Mouse (Mus musculus) kidney, postnatal 14 days (tissue): ENCODE data around the gene Skp1a.
"Not testable (repeated sequence)": the region's sequence is repeated elsewhere in the genome, so short reads cannot be mapped to it uniquely, and the experiment has no call there.

ENCODE experiments used
- DNase-seq: peaks from one replicate; pipeline ENCODE4 v3.0.0; 2022; ENCODE audit warnings: mixed read lengths

Gene Skp1a

DNA sequence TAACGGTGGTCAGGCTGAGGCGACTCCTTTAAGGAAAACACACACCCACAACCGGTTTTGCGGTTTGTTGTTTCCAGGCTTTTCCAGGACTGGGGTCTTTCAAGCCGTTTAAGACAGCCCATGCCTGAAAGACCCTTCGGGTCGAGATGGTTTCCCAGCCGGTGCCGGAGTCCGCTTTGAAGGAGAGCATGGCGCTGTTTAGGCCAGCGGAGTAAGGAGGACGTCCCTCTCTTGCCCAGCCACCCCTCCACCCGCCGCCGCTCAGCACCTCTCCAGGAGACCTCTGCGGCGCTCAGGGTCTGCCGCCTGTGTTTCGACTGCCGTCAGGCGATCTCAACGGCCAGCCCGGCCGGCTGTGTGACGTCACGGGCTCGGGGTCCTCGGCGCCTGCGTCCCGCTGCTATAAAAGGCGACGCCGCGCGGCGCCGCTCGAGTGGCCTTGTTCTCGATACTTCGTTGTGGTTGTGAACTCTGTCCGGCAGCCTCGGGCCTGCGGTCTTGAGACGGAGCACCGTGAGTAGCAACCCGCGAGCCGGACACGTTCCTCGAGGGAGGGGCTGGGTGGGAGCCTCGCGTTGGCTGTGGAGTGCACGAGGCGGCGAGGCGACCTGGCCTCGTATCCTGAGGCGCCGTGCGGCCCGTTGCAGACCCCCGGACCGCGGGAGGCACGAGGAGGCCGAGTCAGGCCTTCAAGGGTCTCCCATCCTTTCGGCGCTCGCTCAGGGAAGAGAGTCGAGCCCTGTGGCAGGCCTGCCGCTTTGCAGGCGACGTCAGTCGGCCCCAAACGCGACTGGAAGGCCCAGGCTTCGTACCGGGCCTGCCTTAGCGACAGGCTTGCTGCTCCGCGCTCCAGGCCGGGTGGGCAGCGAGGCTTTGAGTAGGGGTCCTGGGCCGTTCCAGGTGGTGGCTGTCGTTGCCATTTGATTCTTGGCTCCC is at the start of gene Skp1a:
Skp1a (plus strand) TSS at position 390 of the 936 bp plus-strand sequence.
- DNase-seq, result peak; percentile 95

DNA sequence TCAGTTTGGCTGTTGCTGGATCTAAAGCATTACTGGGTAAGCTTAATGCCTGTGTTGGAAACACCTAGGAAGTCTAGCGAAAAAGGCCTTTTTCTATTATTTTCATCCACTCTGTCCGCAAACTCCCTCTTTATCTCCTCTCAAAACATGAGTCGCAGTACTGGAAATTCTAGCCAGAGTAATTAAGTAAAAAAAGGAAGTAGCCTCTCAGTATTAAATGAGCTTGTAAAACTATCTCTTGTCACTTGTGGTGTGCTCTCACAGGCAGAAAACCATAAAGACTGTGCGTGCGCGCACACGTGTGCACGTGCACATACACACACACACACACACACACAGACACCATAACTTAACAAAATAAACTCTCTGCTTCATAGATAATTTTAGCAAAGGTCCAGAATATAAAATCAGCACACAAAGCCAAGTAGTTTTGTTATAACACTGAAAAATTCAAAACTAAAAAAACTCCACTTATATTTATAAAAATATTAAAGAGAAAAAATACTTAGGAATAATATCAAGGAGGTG is 35.2 kb upstream of the Skp1a start:
- DNase-seq, result not testable (repeated sequence)

DNA sequence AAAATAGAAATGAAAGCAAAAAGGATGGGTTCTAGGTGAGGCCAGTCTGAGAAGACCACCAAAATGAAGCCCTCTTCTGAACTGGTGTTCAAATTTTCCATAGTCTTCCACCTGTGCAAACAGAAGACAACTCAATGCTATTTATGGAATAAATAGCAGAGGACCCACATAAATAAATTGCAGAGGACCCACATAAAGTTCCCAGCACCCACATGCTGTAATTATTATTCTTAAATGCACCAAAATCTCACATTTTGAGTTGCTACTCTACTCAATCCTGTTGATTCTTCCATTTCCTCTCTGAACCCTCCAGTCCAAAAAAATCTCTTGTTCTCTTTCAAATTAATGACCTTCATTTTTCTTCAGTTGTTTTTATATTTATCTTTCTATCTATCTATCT is 17.9 kb upstream of the Skp1a start, which contains the start of gene Olfr1371:
Olfr1371 (minus strand) TSS at position 101 of the 400 bp plus-strand sequence.
- DNase-seq, result no peak

DNA sequence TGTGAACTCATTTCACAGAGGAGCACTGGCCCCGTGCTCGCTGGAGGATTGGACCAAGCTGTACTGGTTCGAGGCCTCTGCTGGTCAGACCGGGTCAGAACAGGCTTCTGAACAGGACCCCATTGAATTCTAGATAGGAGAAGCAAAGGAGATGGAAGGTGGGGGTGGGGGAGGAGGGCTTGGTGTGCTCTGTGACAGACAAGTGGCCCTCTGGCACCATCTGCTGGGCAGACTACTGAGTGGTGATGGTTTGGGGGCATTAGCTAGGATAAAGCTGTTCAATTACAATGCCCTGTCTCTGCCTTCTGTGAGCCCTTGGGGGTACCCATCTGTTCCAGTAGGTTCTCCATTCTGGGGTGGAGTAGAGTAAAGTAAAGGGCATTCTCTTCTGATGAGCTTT is 11.5 kb upstream of the Skp1a start:
- peak; percentile 79 for DNase-seq

DNA sequence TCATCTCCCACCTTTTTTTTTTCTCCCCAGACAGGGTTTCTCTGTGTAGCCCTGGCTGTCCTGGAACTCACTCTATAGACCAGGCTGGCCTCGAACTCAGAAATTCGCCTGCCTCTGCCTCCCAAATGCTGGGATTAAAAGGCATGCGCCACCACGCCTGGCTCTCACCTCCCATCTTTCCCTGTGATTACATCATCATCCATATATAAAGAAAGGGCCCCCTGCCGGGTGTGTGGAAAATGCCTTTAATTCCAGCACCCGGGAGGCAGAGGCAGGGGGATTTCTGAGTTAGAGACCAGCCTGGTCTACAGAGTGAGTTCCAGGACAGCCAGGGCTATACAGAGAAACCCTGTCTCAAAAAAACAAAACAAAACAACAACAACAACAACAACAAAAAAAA is 9.9 kb upstream of the Skp1a start:
- not testable (repeated sequence) for DNase-seq

DNA sequence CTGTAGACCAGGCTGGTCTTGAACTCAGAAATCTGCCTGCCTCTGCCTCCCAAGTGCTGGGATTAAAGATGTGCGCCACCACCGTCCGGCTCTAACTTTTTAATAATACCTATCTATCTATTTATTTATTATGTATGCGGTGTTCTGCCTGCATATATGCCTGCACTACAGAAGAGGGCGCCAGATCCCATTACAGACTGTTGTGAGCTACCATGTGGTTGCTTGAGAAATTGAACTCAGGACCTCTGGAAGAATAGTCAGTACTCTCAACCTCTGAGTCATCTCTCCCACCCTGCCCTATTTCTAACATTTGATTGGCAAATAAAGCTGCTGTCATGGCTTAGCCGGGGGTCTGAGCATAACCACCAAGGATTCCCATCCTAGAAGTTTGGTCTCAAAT is 8.9 kb upstream of the Skp1a start:
- no peak for DNase-seq

DNA sequence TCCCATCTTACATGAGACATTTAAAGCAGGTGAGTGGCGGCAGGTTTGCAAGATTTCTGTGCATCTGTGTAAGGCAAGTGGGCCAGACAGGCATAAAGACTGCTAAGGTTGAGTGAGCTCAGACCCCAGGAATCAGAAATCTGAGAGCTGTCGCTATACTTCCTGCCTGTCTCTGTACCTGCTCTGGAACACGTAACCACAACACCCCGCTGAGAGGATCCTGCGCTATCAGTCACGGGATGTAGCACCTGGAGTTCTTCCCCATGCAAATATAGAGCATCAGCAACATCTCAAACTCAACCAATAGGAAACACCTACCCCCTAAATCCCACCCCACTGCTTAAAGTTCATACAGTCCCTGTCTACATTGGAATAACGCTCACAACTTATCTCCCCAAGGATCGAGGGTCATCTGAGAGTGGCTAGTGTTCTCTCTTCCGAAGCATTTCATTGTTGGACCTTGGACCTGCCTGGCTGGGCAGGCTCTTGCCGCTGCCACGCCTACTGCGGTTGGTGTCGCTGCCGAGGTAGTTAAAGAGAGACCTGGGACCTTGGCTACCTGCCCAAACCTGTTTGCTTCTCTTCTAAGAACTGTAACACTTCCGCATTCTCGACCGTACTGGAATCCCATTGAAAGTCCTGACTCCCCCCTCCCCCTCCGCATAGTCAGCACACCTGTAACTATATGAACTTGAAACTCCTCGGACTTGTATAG is 7.7 kb upstream of the Skp1a start:
- peak; percentile 96 for DNase-seq

DNA sequence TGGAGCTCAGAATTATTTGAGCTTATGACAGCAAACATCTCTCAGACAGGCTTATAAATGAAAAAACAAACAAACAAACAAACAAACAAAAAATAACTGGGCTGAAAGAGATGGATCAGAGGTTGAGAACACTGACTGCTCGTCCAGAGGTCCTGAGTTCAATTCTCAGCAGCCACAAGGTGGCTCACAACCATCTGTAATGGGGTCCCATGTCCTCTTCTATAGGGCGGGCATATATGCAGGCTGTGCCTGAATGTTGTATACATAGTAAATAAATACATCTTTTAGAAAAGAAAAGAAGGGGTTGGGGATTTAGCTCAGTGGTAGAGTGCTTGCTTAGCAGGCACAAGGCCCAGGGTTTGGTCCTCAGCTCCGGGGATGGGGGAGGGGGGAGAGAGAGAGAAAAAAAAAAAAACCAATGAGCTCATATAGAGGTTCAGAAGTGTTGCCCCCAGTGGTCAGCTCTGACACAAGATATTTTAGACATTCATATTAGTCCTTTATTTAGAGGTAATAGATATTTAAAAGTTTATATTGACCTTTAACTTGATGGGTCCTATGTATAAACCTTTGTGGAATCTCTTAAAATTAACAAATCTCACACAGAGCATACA is 5.7 kb upstream of the Skp1a start:
- no peak for DNase-seq

DNA sequence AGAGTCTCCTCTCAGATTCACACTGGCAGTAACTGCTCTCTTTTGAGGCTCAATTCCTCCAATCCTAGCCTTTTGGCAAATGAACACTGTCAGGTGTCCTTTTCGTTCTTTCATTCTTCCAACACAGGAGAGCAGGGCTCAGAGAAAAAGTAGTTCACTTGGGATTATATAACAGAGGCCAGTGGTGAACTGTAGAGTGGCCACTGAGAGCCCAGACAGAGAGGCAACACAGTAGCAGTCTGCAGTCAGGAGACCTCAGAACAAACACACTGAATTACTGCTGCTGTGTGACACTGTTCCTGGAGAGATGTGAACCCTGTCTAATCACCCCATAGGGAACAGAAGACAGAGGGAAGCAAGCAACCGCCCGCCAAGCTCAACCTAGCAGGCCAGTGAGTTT is 4.7 kb upstream of the Skp1a start:
- no peak for DNase-seq

DNA sequence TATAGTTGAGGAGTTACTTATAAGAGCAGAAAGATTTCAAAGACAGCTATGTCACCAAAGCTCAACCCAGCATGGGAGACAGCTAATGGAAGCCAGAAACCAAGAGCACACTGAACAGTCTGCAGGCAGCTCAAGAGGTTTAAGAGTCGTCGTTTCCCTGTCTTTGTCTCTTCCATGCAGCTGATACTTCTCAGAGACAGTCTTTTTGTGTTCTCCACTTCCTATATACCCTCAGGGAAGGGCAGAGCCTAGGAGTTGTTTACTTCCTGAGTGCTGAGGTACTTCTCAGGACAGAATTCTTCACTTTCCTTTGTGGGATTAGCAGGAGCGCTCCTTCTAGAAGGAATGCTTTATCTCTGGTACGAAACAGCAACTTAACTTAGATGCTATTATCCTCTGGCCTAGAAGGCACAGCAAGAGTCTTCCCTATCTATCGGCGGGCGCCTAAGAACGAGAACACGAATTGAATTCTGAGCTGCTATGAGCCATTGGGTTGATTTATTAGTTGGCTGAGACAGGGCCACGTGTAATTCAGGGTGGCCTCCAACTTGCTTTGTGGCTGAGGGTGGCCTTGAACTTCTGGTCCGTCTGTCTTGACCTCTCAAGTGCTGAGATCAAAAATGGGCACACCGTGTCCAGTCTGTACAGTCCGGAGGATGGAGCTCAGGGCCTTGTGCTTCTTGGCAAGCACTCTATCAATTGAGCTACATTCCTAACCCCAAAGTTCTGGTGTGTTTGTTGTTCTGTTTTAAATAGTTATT is 4.1 kb upstream of the Skp1a start:
- no peak for DNase-seq

DNA sequence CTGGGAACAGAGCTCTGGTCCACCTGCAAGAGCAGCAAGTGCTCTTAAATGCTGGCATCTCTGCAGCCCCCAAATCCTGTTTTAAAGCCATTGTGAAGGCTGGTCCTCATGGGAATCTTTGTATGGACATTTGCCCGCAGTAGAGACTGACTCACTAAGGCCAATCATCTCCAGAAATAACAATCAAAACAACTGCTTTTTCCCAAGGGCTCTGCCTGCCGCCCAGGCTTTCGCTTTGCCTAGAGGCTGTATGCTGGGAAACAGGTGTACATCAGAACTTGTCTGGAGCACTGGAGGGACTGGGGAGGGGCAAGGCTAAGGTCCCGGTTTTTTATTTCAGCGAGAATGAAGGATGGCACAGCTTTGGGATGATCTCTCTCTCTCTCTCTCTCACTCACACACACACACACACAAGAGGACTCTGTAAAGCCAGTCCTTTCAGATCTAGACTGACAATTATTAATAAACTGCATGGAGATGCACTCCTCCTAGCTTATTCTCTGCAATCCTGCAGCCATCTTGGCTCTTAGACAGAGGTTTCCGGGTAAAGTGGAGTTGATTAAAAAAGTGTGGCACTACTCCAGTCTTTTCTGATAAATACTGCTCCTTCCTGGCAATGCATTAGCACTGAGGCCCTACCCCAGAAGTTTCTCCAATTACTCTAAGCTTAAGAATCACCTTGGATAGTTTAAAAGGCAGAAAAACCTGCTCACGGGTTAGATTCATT is 2.9 kb upstream of the Skp1a start:
- DNase-seq, result no peak

DNA sequence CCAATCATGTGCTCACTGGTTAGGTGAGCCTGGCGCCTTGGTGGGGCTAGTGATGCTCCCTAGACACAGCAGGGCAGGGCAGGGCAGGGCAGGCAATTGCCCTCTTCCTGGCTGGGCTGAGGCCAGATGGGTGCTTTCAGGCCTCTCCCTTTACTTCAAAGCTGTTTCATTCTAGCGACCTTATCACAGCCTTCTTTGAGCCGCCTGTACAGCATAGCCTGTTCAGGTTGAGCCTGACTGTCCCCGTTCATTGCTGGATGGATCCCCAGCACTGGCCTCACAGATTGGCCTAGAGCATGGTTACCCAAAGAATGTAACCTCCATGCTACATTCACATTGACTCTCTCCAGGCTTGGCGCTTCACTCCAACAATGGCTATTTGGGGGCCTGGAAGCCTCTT is 1.1 kb upstream of the Skp1a start:
- no peak for DNase-seq

DNA sequence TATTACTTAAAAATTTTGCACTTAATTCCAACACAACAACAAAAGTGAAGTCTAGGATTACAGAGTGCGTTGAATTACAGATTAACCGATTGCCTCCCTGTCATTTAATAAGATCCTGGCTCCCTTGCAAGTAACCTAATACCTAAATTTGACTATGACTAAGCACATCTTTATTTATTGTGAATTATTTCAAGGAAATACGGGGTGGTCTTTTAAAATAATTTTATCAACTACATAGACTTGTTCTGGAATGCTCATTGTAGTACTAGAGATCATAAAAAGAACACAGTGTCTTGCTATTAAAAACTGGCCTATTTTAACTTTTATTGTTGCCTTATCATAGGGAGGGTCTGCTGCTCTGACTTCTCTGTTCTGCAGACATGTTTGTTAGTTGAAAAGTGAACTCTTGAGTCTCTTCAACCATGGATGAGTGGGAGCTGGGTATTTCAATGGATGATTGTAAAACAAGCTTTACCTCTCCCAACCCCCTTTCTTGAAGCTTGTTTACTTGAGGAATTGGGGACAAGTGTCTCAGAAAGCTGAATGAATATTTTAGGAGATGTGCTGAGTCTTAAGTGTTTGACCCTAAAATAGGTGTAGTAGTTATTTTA is 1.4 kb downstream of the Skp1a start:
- no peak for DNase-seq

DNA sequence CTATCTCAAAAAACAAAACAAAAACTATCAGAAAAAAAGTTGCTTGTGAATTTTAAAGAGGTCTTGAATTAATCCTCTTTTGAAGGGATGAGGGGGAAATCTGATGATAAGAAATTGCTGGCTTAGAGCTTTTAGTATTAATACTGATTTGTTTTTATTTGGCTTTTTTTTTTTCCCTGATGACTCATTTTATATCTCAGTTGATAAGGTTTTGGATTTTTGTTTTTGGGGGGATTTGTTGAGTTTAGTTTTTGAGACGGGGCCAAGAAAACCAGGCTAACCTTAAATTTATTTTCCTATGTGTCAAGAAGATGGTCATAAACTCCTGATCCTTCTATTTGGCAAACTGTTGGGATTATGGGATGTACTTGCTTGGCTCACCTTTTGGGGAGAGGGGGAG is 2.1 kb downstream of the Skp1a start:
- no peak for DNase-seq

DNA sequence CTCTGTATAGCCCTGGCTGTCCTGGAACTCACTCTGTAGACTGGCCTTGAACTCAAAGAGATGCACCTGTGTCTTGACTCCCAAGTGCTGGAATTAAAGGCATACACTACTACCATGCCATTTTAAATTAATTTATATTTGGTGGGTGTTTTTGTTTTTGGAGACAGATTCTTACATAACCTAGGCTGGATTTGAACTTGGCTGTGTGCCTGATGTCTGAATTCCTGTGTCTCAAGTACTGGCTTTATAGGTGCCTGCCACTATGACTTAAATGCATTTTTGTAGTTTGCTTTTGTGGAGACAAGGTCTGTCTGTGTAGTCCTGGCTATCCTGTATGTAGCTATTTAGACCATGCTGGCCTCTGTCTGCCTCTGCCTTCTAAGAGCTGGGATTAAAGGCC is 2.7 kb downstream of the Skp1a start:
- no peak for DNase-seq

DNA sequence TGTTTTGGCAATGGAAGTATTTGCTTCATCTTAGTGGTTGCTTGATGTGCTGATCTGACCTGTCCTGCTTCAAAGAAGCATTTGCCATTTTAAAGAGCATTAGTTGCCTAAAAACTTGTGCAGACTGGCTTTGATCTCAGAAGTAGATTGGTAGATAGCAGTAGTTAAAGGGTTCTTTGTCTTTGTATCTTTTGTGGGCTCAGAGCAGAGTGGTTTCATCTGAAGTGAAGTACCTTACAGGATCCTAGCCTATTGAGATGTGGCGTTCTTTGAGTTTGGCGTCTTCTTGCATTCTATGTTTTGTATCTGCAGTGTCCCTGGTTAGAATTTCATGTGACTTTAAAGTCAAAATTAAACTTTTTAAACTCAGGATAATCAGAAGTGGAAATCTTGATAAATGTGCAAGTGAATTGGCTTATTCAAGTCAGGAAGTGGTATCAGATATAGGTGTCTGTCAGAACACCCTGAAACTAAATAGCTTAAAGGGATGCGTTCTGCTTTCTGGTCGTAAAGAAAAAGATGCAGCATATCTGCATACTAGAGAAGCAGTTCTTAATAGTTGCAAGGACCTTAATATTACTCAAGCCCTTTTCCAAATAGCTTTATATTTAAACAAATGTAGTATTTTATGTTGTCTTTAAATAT is 9.2 kb downstream of the Skp1a start:
- no peak for DNase-seq

DNA sequence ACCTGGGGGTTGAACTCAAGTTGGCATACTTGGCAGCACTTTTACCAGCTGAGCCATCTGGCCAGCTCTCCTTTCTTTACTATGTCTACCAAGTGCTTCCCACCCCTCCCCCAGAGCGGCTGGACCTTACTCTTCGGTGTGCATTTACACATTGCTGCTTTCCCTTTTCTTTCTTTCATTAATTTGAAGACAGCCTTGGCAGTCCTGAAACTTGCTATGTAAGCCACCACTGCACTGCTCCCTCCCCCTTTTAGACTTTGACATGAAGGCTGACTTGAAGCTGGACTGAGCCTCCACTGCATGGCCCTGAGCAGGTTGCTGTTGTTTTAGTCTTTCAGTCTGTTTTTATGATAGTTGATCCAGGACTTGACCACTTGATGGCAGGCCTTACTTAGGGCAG is 17.7 kb downstream of the Skp1a start:
- DNase-seq, result peak; percentile 76

DNA sequence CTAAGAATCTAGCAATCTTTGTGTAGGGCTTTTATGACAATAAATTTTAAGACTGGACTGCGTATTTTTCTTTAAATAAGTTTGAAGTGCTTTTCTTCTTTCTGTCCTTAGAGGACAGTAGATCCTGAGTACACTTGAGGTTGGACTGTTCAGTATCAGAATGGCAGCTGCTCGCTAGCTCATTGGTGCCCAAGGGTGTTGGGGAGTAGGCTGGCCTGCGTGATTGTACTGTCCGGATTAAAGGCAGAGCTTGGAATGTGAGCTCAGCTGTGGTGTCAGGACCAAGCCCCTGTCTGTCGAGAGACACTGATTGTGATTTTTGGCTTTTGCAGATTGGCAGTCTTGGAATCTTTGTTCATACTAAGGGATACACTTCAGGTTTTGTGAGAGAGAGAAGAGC is 20.0 kb downstream of the Skp1a start:
- no peak for DNase-seq

DNA sequence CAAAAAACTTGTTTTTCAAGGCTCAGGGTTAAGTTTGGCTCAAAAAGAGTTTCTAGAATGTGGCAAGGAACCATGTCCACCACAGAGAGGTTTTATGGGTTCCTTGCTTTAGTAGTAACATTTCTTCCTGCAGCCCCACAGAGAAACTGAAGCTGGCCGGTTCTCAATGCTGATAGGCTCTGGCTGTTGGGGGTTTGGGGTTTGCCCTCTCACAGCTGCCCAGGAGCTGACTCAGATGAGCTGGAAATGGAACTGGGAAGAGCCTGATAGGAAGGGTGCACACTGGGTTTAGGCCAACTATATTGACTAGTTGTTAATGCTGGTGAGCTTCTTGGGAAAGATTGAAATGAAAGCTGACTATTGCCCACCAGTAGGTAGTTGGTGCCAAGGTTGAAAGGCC is 20.9 kb downstream of the Skp1a start:
- DNase-seq, result no peak

DNA sequence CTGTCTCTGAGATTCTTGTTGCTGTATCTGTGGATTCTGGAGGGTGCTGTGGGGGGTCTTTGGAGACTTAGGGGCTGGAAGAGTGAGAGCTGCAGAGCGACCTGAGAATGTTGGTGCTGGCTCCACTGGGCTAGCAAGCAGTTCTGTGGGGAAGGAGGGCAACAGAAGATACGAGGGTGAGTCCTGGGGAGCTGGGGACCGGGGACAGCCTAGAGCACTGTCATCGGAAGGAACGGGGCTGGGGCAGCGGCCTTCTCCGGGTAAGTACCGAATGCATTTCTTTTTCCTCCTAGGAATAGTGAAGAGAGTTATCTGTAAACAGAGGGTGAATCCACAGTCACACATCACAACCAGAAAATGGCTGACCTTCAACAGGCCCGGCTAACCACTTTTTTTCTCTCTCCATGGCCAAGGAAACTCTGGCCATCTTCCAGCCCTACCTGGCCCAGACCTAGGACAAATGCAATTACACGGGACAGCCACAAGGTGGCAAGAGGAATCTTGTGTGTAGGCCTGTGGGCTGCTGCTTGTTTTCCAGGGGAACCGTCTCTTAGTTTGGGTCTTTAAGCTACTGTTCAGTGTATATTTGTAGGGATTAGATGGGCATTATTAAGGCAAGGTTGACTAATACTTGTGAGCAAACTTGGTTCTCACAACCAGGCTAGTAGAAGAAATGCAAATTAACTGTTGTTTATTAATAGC is 22.0 kb downstream of the Skp1a start:
- peak; percentile 87 for DNase-seq
